Mouse (Mus musculus): ENCODE results near the gene Egflam.

Gene Egflam

GRCm38 (mm10) chr15:7397818-7398608 lies at the start of gene Egflam:
Egflam (minus strand) TSS chr15:7398395.
- DNase-seq, result peak; percentile 56 to 72

- peak in 1 of 2 experiments; percentile 30 for DNase-seq
Observed at GRCm38 (mm10) chr15:7443396-7444315, 45.5 kb upstream of the Egflam start.

GRCm38 (mm10) chr15:7442148-7443100 lies 44.2 kb upstream of the Egflam start:
- DNase-seq, result peak; percentile 30 to 72

- no peak for DNase-seq
Observed at GRCm38 (mm10) chr15:7424282-7424681, 26.1 kb upstream of the Egflam start.

- DNase-seq, result peak in 1 of 2 experiments; percentile 26
Observed at GRCm38 (mm10) chr15:7404521-7404920, 6.3 kb upstream of the Egflam start.

- DNase-seq, result peak; percentile 48 to 60
Observed at GRCm38 (mm10) chr15:7398609-7399540, 680 bp upstream of the Egflam start.

- DNase-seq, result peak; percentile 39 to 49
Observed at GRCm38 (mm10) chr15:7397446-7397817, 763 bp downstream of the Egflam start.

GRCm38 (mm10) chr15:7383349-7383748 lies 14.8 kb downstream of the Egflam start:
- DNase-seq, result no peak

- peak; percentile 22 to 50 for DNase-seq
Observed at GRCm38 (mm10) chr15:7382457-7382856, 15.7 kb downstream of the Egflam start.

GRCm38 (mm10) chr15:7352635-7353051 lies 45.6 kb downstream of the Egflam start:
- peak; percentile 65 to 86 for DNase-seq

- DNase-seq, result no peak
Observed at GRCm38 (mm10) chr15:7340703-7341309, 57.4 kb downstream of the Egflam start.

- DNase-seq, result no peak
Observed at GRCm38 (mm10) chr15:7334517-7335298, 63.5 kb downstream of the Egflam start.

- peak; percentile 13 to 23 for DNase-seq
Observed at GRCm38 (mm10) chr15:7332875-7333274, 65.3 kb downstream of the Egflam start.

GRCm38 (mm10) chr15:7322599-7323311 lies 75.4 kb downstream of the Egflam start:
- no peak for DNase-seq

- no peak for DNase-seq
Observed at GRCm38 (mm10) chr15:7320901-7321300, 77.3 kb downstream of the Egflam start.

- no peak for DNase-seq
Observed at GRCm38 (mm10) chr15:7315539-7315938, 82.7 kb downstream of the Egflam start.

- no peak for DNase-seq
Observed at GRCm38 (mm10) chr15:7308711-7309110, 89.5 kb downstream of the Egflam start.

- no peak for DNase-seq
Observed at GRCm38 (mm10) chr15:7299892-7300291, 98.3 kb downstream of the Egflam start.

GRCm38 (mm10) chr15:7295199-7295598 lies 103.0 kb downstream of the Egflam start:
- DNase-seq, result no peak

All from lung, postnatal 4 days (tissue).